Mouse (Mus musculus) midbrain, embryonic 12.5 days (tissue): ENCODE results near the gene Cdh1. TPM values are rescaled to one million over a fixed set of nuclear protein-coding genes. Genes with fewer than 3 reads are reported as not detected.
"Not testable (repeated sequence)": the region's sequence is repeated elsewhere in the genome, so short reads cannot be mapped to it uniquely, and the experiment has no call there.

ENCODE experiments used
- ATAC-seq: fragments of 200-750 bp; cut with Nextera tagmentation; 2 replicates; pipeline ENCODE4 v1.8.0; 2017; ENCODE audit warnings: low read depth, moderate TSS enrichment, moderate library complexity; ENCODE audit not compliant: low FRiP score
- H3K27ac ChIP-seq: fragments of 300-500 bp; sonication (generic); replicated peaks from 2 replicates; pipeline ENCODE4 v1.5.1; 2016; ENCODE audit warnings: mild to moderate bottlenecking
- H3K27me3 ChIP-seq: fragments of 300-500 bp; sonication (generic); 2 replicates; pipeline ENCODE4 v1.6.1; 2016; ENCODE audit warnings: mild to moderate bottlenecking
- H3K36me3 ChIP-seq: fragments of 300-500 bp; sonication (generic); 2 replicates; pipeline ENCODE4 v1.6.1; 2016
- H3K4me1 ChIP-seq: fragments of 300-500 bp; sonication (generic); 2 replicates; pipeline ENCODE4 v1.6.1; 2016
- H3K4me2 ChIP-seq: fragments of 300-500 bp; sonication (generic); replicated peaks from 2 replicates; pipeline ENCODE4 v1.6.1; 2016; ENCODE audit warnings: mild to moderate bottlenecking, moderate library complexity
- H3K4me3 ChIP-seq: fragments of 300-500 bp; sonication (generic); 2 replicates; pipeline ENCODE4 v1.5.1; 2016; ENCODE audit warnings: mild to moderate bottlenecking
- H3K9ac ChIP-seq: fragments of 300-500 bp; sonication (generic); replicated peaks from 2 replicates; pipeline ENCODE4 v1.6.1; 2016; ENCODE audit warnings: mild to moderate bottlenecking, moderate library complexity
- H3K9me3 ChIP-seq: fragments of 300-500 bp; sonication (generic); 2 replicates; pipeline ENCODE4 v1.6.1; 2016; ENCODE audit warnings: mild to moderate bottlenecking
- WGBS: fragments of 180-500 bp; shearing (Covaris S2); methylation state at CpG from one replicate; pipeline ENCODE4 v1.1.7; 2016; 5-methylcytosine and 5-hydroxymethylcytosine counted together
- polyA plus RNA-seq: library from polyadenylated mRNA; unstranded; fragments of >200 nt; fragmentation: Nextera tagmentation; extraction: Ambion mirVana; gene quantifications from 2 replicates; pipeline ENCODE4 v1.2.1, GENCODE M21; 2016

Gene Cdh1
- 4.9 and 6.1 TPM in 2 replicates for polyA plus RNA-seq

GRCm38 (mm10) chr8:106603131-106603819, at the start of gene Cdh1:
Gene Cdh1 (plus strand): TSS chr8:106603351.
- Histone ChIP-seq H3K4me3 (peak within 1 kb of the TSS; percentile 57), H3K4me2 (peak within 1 kb of the TSS; percentile 97), H3K9ac (peak within 1 kb of the TSS; percentile 44), H3K4me1 (peaks cover 29% of the 10 kb centered on the region), H3K27me3 (peaks cover 60% of the 10 kb centered on the region), H3K36me3 (no peaks in the 10 kb centered on the region), H3K27ac (no peak within 1 kb of the TSS), H3K9me3 (no peaks in the 10 kb centered on the region)
- ATAC-seq = peak; percentile 38; the same call in 1 of the 2 replicates
- WGBS = under 1% methylated on average over 53 of the region's 53 CpGs

GRCm38 (mm10) chr8:106554011-106554410, 49.1 kb upstream of the Cdh1 start:
- no peaks in the 10 kb centered on the region for H3K36me3 ChIP-seq
- no peak overlapping the region for H3K4me2 ChIP-seq
- no peaks in the 10 kb centered on the region for H3K27me3 ChIP-seq
- no peak overlapping the region for H3K9ac ChIP-seq
- no peak overlapping the region for H3K27ac ChIP-seq
- 95% methylated on average over 5 of the region's 5 CpGs for WGBS
- peaks cover 9% of the 10 kb centered on the region for H3K9me3 ChIP-seq
- no peak for ATAC-seq
- no peaks in the 10 kb centered on the region for H3K4me1 ChIP-seq
- no peak overlapping the region for H3K4me3 ChIP-seq

- Histone ChIP-seq H3K4me3 (no peak overlapping the region), H3K27me3 (0 out of 2 replicates have a peak, but pooled peaks cover 9% of the 10 kb centered on the region), H3K4me1 (peaks cover 4% of the 10 kb centered on the region; the same call in 1 of the 2 replicates), H3K9me3 (peaks cover 9% of the 10 kb centered on the region), H3K9ac (no peak overlapping the region), H3K36me3 (no peaks in the 10 kb centered on the region), H3K27ac (no peak overlapping the region), H3K4me2 (no peak overlapping the region)
- ATAC-seq = no peak
- 83% methylated on average over 6 of the region's 7 CpGs for WGBS
Observed at GRCm38 (mm10) chr8:106556068-106556645, 47.0 kb upstream of the Cdh1 start.

GRCm38 (mm10) chr8:106559844-106560243, 43.3 kb upstream of the Cdh1 start:
- WGBS = 68% methylated on average over 9 of the region's 9 CpGs
- peaks cover 9% of the 10 kb centered on the region for H3K9me3 ChIP-seq

GRCm38 (mm10) chr8:106561097-106561865, 41.9 kb upstream of the Cdh1 start:
- Histone ChIP-seq H3K4me2 (no peak overlapping the region), H3K4me3 (no peak overlapping the region), H3K27ac (no peak overlapping the region), H3K9me3 (peaks cover 9% of the 10 kb centered on the region), H3K36me3 (no peaks in the 10 kb centered on the region), H3K4me1 (peaks cover 4% of the 10 kb centered on the region; the same call in 1 of the 2 replicates), H3K27me3 (0 out of 2 replicates have a peak, but pooled peaks cover 15% of the 10 kb centered on the region), H3K9ac (no peak overlapping the region)
- 33% methylated on average over 20 of the region's 21 CpGs for WGBS
- 0 out of 2 replicates have a peak, but pooled peaks have one; percentile 41 for ATAC-seq

More at GRCm38 (mm10) chr8:106559844-106560243, 43.3 kb upstream of the Cdh1 start:
- peaks cover 4% of the 10 kb centered on the region; the same call in 1 of the 2 replicates for H3K4me1 ChIP-seq
- H3K4me3 ChIP-seq = no peak overlapping the region
- H3K36me3 ChIP-seq = no peaks in the 10 kb centered on the region
- no peak for ATAC-seq
- no peak overlapping the region for H3K9ac ChIP-seq
- H3K4me2 ChIP-seq = no peak overlapping the region
- no peak overlapping the region for H3K27ac ChIP-seq
- 0 out of 2 replicates have a peak, but pooled peaks cover 15% of the 10 kb centered on the region for H3K27me3 ChIP-seq

GRCm38 (mm10) chr8:106563691-106564182, 39.4 kb upstream of the Cdh1 start:
- ATAC-seq = no peak
- H3K36me3 ChIP-seq = no peaks in the 10 kb centered on the region
- H3K4me3 ChIP-seq = no peak overlapping the region
- no peaks in the 10 kb centered on the region for H3K9me3 ChIP-seq
- H3K4me2 ChIP-seq = no peak overlapping the region
- no peak overlapping the region for H3K27ac ChIP-seq
- no peak overlapping the region for H3K9ac ChIP-seq
- H3K4me1 ChIP-seq = peaks cover 6% of the 10 kb centered on the region
- 0 out of 2 replicates have a peak, but pooled peaks cover 15% of the 10 kb centered on the region for H3K27me3 ChIP-seq
- 71% methylated on average over 3 of the region's 3 CpGs for WGBS

- H3K4me1 ChIP-seq = peaks cover 6% of the 10 kb centered on the region; the same call in 1 of the 2 replicates
- H3K27ac ChIP-seq = no peak overlapping the region
- no peak overlapping the region for H3K4me3 ChIP-seq
- peak; percentile 91 for ATAC-seq
- H3K4me2 ChIP-seq = no peak overlapping the region
- 31% methylated on average over 7 of the region's 7 CpGs for WGBS
- no peaks in the 10 kb centered on the region for H3K9me3 ChIP-seq
- H3K36me3 ChIP-seq = no peaks in the 10 kb centered on the region
- no peak overlapping the region for H3K9ac ChIP-seq
- peaks cover 10% of the 10 kb centered on the region; the same call in 1 of the 2 replicates for H3K27me3 ChIP-seq
Observed at GRCm38 (mm10) chr8:106569006-106569405, 34.1 kb upstream of the Cdh1 start.

GRCm38 (mm10) chr8:106570386-106570785, 32.8 kb upstream of the Cdh1 start:
- Histone ChIP-seq H3K36me3 (no peaks in the 10 kb centered on the region), H3K4me1 (peaks cover 6% of the 10 kb centered on the region; the same call in 1 of the 2 replicates), H3K27ac (no peak overlapping the region), H3K4me2 (no peak overlapping the region), H3K27me3 (peaks cover 16% of the 10 kb centered on the region), H3K9me3 (no peaks in the 10 kb centered on the region), H3K4me3 (no peak overlapping the region), H3K9ac (no peak overlapping the region)
- 81% methylated on average over 4 of the region's 4 CpGs for WGBS
- no peak for ATAC-seq

- no peak overlapping the region for H3K4me2 ChIP-seq
- H3K4me3 ChIP-seq = no peak overlapping the region
- H3K4me1 ChIP-seq = peaks cover 6% of the 10 kb centered on the region; the same call in 1 of the 2 replicates
- no peaks in the 10 kb centered on the region for H3K36me3 ChIP-seq
- no peak for ATAC-seq
- 88% methylated on average over 5 of the region's 5 CpGs for WGBS
- peaks cover 16% of the 10 kb centered on the region for H3K27me3 ChIP-seq
- H3K27ac ChIP-seq = no peak overlapping the region
- no peaks in the 10 kb centered on the region for H3K9me3 ChIP-seq
- H3K9ac ChIP-seq = no peak overlapping the region
Observed at GRCm38 (mm10) chr8:106571551-106572172, 31.5 kb upstream of the Cdh1 start.

- not testable (repeated sequence) for H3K4me2 ChIP-seq, ATAC-seq, H3K36me3 ChIP-seq, H3K4me3 ChIP-seq, H3K27ac ChIP-seq, H3K4me1 ChIP-seq, H3K9ac ChIP-seq, H3K9me3 ChIP-seq
- H3K27me3 ChIP-seq = peaks cover 16% of the 10 kb centered on the region
- 89% methylated on average over 1 of the region's 1 CpGs for WGBS
Observed at GRCm38 (mm10) chr8:106572175-106572574, 31.0 kb upstream of the Cdh1 start.

- 47% methylated on average over 20 of the region's 20 CpGs for WGBS
- peaks cover 16% of the 10 kb centered on the region for H3K27me3 ChIP-seq
- not testable (repeated sequence) for H3K9ac ChIP-seq, H3K9me3 ChIP-seq, H3K4me2 ChIP-seq, H3K36me3 ChIP-seq, ATAC-seq, H3K4me1 ChIP-seq, H3K27ac ChIP-seq, H3K4me3 ChIP-seq
Observed at GRCm38 (mm10) chr8:106573168-106573567, 30.0 kb upstream of the Cdh1 start, which contains the start of gene Gm10073. Gene Gm10073 (minus strand): TSS chr8:106573461.
